Mouse (Mus musculus) gastrocnemius, adult 2 months (tissue): ENCODE data around the gene Asb2. TPM values are rescaled to one million over a fixed set of nuclear protein-coding genes. Genes with fewer than 3 reads are reported as not detected.
A peak's percentile ranks its signal among the peaks of the same experiment; 100 is the strongest.

ENCODE experiments used
- DNase-seq: peaks from one replicate; pipeline ENCODE4 v3.0.0; 2022
- H3K27ac ChIP-seq: fragments of 200-600 bp; 2 replicates; pipeline ENCODE4 v1.8.1; 2022; ENCODE audit warnings: mild to moderate bottlenecking
- H3K4me3 ChIP-seq: fragments of 200-600 bp; 2 replicates; pipeline ENCODE4 v1.8.1; 2022; ENCODE audit warnings: mild to moderate bottlenecking, moderate library complexity
- CTCF ChIP-seq: fragments of 200-600 bp; IDR thresholded peaks from 2 replicates; pipeline ENCODE4 v1.8.1; 2022; ENCODE audit warnings: antibody characterized with exemption, mild to moderate bottlenecking, moderate library complexity
- intact Hi-C: fragments of 180-260 bp; cut with DNase I; formaldehyde crosslinking; loops from one replicate; pipeline ENCODE4 v1.15.1; 2025
- total RNA-seq, 2 experiments: library from RNA; stranded (reverse); gene quantifications; 2 replicates each; pipeline ENCODE4 v1.2.3; 2021

Asb2 gene
- total RNA-seq, 2 experiments from 2014 or later = 548 to 725 TPM

DNA sequence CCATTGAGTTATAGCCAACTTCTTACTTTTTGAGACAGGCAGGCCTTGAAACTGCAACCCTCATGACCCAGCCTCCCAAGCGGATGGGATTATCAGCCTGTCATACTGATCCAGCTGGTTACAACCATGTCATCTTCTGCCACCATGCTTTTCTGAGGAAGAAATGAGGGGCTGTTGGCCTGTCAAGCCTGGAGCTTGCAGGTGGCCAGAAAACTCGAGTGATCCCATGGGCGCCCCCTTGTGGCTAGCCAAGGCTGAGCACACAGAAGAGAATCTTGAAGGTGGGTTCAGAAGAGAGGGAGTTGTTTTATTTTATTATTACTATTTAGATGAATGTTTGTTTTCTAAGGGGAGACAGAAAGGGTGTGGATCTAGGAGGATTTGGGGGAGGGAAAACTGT is 49.1 kb downstream of the Asb2 start:
- H3K4me3 ChIP-seq = no peak overlapping the region
- DNase-seq = peak; percentile 72
- intact Hi-C loops = loop anchor here (1.0 kb wide), 1 partner anchor 164 kb away; no protein-coding TSS in a partner anchor
- no peak overlapping the region for H3K27ac ChIP-seq
- TF ChIP-seq CTCF = peak; percentile 71

DNA sequence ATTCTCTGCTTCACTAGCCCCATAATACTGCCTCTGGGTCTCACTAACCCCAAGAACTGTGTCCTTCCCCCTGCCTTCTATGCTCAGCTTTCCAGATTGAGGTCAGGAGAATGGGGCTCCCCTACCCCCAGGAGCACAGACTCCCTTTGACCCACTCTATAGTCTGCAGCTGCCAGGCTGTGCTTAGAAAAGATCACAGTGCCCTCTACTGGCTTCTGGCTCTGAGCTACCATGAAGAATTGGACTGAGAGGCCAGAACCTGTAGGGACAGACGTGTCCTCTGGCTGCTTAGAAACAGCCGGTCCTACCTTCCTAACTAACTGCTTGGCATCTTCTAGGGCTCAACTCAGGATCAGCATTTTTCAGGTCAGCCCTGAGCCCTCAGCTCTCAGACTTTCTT is 49.6 kb downstream of the Asb2 start:
- DNase-seq = peak; percentile 56
- no peak overlapping the region for H3K27ac ChIP-seq
- peak; percentile 62 for TF ChIP-seq CTCF
- H3K4me3 ChIP-seq = no peak overlapping the region
- intact Hi-C loops = loop anchor here (1.0 kb wide), 1 partner anchor 164 kb away; no protein-coding TSS in a partner anchor

DNA sequence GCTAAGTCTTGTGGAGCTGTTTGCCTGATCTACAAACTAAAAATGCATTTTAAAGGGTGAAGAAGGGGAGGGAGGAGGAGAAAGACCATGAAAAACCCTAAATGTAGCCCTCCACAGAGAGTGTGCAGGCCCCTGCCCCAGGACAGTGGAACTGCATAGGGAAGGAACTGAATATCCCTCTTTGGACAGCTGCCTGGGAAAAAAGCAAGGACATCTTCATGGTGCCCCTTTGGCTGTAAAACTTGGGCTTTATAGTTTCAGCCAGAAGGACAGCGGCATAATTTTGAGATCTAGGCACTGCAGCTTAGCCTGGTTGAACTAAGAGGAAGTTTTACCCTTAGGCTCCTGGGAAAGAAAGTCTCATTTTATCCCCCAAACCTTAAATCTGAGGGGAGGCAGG is 52.8 kb downstream of the Asb2 start:
- DNase-seq = no peak
- no peak overlapping the region for H3K27ac ChIP-seq
- H3K4me3 ChIP-seq = no peak overlapping the region
- intact Hi-C loops = loop anchor here (5.0 kb wide), 1 partner anchor 61 kb away; the partner anchor contains the start of gene Prima1
- no peak for TF ChIP-seq CTCF

DNA sequence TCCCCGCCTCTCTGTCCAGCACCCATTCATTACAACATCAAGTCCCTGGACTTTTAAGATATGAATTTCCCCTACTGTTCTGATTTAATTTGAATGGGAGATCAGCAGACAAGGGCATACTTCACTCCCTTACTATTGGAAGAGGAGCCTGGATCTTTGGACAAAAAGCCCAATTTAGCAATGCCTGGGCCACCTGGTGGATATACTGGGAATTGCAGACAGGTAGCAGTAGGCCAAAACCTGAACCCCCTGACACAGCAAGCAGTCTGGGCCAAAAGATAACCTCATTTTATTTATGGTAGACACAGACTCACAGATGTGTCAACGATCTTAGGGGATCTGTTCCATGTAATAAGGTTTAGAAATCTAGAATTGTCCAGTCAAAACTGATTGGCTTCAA is 54.2 kb downstream of the Asb2 start:
- H3K27ac ChIP-seq = no peak overlapping the region
- TF ChIP-seq CTCF = peak; percentile 97
- DNase-seq = peak; percentile 69
- H3K4me3 ChIP-seq = no peak overlapping the region
- intact Hi-C loops = loop anchor here (1.0 to 5.0 kb wide), 3 partner anchors 39 to 159 kb away; partner anchors contain the start of gene Prima1

DNA sequence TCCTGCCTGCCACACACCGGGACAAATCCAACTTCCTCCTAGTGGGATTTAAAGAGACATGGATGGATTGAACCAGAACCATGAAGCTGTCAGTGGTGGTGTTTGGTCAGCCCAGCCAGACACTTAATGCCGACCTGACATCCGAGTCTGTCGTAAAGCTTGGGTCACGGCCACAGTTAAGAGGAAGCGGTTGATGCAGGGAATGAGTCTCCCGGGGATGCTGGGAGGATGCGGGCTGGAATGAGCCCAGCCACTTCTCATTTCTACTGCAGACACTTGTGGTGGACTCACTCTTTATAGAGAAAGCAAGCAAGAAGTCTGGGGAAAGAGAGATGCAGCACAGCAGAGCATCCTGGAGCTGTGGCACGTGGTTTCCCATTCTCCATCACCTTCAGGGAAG is 55.3 kb downstream of the Asb2 start:
- no peak for TF ChIP-seq CTCF
- peak; percentile 53 for DNase-seq
- Histone ChIP-seq H3K27ac (no peak overlapping the region), H3K4me3 (no peak overlapping the region)
- intact Hi-C loops = loop anchor here (5.0 kb wide), 1 partner anchor 58 kb away; the partner anchor contains the start of gene Prima1

DNA sequence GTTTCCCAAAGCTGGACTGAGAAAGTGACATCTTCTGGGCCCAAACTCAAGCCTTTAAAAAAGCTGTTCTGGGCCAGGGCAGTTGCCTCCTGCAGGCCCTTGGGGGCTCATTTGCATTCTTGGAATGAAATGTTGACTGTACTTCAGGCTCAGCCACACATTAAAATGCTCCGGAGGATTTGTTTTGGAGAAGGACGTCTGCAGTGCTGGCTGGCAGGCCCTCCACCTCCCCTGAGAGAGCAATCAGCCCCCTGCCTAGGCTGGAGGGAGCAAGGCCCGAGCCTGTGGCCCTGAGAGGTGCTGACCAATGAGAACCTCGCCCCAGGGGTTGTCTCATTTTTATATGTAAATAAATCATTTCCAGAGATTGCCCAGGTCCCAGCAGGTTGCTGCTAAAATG is 59.5 kb downstream of the Asb2 start:
- DNase-seq = no peak
- no peak overlapping the region for H3K27ac ChIP-seq
- H3K4me3 ChIP-seq = no peak overlapping the region
- TF ChIP-seq CTCF = no peak
- intact Hi-C loops = no loop called here

GRCm38 (mm10) chr12:103292366-103292765 is 63.4 kb downstream of the Asb2 start:
- Histone ChIP-seq H3K27ac (no peak overlapping the region), H3K4me3 (no peak overlapping the region)
- TF ChIP-seq CTCF = no peak
- no peak for DNase-seq
- intact Hi-C loops = no loop called here

DNA sequence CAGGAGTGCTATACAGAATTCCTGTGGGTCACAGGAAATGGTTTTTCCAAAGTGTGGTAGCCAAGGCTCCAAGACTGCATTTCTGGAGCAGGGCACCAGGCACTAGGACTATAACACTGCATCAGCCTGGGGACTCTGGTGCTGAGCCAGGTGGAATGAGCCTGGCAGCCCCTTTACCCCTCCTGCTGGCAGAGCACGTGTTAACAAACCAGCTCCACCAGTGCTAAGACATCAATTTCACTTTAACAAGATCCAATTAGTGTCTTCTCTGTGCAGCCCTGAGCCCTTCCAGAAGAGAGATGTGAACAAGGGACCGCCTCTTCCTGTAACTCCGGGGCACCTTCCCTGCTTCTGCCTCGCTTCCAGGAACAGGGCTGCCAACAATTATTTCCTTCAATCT is 68.5 kb downstream of the Asb2 start:
- no peak for TF ChIP-seq CTCF
- H3K27ac ChIP-seq = no peak overlapping the region
- intact Hi-C loops = no loop called here
- no peak for DNase-seq
- H3K4me3 ChIP-seq = no peak overlapping the region

GRCm38 (mm10) chr12:103283411-103283810 is 72.4 kb downstream of the Asb2 start:
- TF ChIP-seq CTCF = no peak
- Histone ChIP-seq H3K4me3 (no peak overlapping the region), H3K27ac (peak overlapping the region; percentile 87)
- intact Hi-C loops = no loop called here
- peak; percentile 87 for DNase-seq

DNA sequence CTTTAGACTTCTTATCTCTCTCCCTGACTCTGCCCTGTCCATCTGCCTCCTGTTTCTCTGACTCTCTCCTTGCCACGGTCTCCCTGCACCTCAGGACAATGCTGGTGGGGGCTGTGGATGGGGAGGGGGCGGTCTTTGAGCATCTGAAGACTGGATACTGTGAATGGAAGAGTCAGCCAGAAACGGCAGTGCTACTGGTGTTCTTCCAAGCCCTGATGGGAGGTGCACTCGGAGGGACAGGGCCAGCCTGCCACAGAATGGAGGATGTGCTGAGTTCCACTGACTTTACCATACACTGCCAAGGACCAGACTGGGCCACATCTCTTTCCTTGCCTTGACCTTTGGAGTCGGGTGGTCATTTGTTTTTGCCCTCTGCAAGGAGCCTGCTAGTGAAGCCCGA is 72.9 kb downstream of the Asb2 start:
- Histone ChIP-seq H3K27ac (peak overlapping the region; percentile 87), H3K4me3 (no peak overlapping the region)
- no peak for TF ChIP-seq CTCF
- intact Hi-C loops = no loop called here
- peak; percentile 45 for DNase-seq

DNA sequence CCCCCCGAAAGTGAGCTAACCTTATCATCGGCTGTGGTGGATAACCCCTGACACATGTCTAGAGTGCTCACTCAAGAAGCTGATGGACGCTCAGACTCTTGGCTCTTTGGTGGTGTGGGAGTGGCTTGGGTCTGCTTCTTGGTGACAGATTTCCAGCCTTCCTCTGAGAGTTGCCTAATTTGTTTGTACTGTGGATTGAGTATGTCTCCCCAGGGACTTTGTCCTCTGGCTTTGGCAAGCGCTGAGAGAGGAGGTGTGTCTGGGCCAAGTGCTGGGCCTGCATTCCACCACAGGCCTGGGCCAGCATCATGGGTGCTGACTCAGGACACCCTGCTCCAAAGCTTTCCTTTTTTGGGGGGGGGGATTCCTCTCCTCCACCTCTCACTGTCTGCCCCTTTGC is 73.9 kb downstream of the Asb2 start:
- intact Hi-C loops = no loop called here
- Histone ChIP-seq H3K4me3 (no peak overlapping the region), H3K27ac (peak overlapping the region; percentile 87)
- TF ChIP-seq CTCF = no peak
- peak; percentile 80 for DNase-seq

DNA sequence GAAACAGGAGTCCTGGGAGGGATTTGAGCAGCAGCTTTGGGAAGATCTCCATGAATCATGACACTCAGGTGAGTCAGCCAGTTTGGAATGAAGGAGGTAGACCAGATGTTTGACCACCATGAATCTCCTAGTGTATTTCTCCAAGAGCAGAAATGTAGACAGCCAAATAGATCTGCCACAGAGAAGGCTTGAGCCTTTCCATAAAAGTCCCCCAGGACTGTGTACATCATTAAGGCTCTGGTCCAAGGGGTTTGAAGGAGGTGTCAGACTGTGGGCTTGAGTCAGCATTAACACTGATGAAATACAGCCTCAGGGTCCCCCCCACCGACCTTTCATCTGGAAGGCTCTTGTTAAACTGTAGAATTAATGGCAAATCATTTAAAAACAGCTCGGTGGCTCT is 74.3 kb downstream of the Asb2 start:
- peak overlapping the region; percentile 87; the same call in 1 of the 2 replicates for H3K27ac ChIP-seq
- no peak overlapping the region for H3K4me3 ChIP-seq
- intact Hi-C loops = no loop called here
- no peak for DNase-seq
- TF ChIP-seq CTCF = no peak

DNA sequence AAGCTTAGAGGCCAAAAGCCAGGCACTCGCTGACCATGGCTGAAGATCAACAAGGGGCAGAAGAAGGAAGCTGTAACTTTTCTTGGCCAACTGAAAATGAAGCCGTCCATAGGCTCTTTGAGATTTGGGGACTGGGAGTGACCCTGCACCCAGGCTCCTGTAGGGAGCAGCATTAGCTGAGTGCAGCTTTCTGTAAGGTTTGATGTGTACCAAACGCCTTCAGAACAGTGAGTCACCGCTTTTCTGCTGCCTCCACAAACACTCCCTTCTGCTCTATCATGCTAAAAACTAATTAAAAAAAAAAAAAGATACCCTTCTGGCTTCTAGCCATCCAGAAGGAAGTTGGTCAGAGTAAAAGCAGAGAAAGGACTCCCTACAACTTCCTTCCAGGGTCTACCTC is 79.4 kb downstream of the Asb2 start:
- Histone ChIP-seq H3K27ac (no peak overlapping the region), H3K4me3 (no peak overlapping the region)
- DNase-seq = no peak
- intact Hi-C loops = no loop called here
- no peak for TF ChIP-seq CTCF

- Histone ChIP-seq H3K4me3 (no peak overlapping the region), H3K27ac (no peak overlapping the region)
- no peak for TF ChIP-seq CTCF
- DNase-seq = no peak
- intact Hi-C loops = no loop called here
Observed at GRCm38 (mm10) chr12:103273732-103274131, 82.1 kb downstream of the Asb2 start.
